Mouse (Mus musculus): ENCODE results near the gene Zfp266.

Zfp266 gene

DNA sequence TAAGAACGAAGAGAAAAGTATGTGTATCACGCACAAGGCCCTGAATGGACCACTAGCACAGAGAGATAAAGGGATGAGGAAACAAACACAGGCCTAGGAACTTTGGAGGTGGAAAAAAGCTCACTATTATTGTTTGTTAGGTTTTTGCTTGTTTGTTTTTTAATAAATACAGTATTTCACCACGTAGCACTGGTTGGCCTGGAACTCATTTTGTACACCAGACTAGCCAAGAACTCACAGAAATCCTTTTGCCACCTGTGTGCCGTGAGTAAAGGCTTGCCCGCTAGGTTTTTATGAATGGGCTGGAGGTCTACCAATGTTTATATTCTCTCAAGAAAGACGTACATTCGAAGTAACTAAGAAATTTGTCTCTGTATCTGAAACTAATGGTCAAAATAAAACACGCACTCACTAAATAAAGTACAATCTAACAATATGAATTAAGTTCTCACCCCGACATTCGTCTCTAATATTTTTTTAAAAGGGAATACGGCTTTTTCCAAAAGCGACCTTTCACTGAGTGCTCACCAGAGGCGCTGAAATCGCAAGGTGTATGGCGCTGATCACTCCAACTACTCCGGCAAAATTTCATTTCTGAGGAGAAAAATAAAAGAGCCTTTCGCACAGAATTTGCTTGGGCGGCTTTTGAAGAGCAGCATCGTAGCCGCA, 29.2 kb downstream of the Zfp266 start:
- DNase-seq = no peak

DNA sequence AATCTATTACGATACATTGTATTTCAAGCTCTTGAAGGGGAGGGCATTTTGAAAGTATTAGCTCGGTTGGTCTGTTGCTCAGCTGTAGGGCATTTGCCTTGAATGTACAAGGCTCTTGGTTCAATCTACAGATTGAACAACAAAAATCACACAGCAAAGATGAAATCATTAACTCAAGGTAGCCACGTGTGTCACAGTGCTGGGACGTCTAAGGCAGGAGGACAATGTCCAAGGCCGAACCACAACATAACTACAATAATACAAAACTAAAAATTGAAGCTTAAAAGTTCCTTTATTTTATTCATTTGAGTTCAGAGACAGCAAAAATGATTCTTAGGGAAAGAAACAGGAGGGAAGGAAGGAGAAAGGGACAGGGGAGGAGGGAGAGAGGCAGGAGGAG, 31.7 kb downstream of the Zfp266 start:
- DNase-seq = no peak

DNA sequence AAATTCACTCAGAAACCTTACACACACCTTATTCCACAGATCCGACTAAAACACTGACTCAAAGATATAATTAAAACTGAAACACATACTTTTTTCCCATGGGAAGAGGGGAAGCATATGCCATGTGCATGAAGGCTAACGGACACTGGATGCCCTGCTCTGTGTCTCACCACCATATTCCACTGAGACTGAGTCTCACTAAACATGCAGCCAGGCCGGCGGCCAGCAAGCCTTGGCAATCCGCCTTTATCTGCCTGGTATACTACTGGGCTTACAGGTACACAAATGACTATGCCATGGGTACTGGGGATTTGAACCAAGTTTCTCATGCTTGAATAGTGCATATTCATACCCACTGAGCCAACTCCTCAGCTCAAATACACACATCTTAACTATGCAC, 41.8 kb downstream of the Zfp266 start:
- peak; percentile 8 for DNase-seq

DNA sequence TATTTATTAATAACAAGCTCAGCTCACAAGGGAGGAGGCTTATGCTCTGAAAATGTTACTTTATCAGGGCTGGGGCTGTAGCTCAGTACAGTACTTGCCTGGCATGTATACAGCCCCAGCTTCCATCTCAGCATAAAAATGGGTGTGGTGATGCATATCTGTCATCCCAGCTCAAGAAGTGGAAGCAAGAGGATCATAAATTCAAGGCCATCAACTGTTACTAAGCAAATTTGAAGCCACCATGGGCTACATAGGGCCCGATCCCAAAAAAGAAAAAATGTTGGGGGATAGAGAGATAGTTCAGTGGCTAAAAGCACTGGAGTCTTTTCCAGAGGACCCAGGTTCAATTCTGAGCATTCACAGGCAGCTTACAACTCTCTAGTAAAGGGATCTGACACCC, 44.6 kb downstream of the Zfp266 start:
- DNase-seq = no peak

DNA sequence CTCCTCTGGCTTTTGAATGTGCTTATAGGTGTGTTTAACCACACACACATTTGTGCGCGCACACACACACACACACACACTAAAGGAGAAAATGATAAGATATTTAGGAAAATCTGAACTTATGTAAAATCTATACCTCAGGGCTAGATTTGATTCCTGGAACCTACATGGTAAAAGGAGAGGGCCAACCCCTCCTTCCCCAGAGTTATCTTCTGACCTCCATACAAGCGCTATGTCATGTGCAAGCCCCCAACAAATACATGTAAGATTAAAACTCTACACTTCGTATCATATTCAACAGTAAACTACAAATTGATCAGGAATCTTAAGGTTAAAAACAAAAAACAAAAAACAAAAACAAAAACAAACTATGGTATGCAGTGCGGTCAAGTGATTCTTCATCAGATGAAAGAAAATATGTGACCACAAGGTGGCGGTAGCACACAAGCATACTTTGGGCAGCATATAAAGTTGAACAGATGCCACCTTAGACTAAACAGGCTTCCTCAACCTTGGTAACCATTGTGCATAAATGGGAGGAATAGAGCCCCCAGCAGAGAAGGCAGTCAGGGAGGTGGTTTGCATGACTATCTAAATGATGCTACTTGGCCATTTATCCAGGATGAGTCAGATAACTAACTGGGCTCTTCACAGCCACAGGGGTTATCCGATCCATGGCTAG, 54.3 kb downstream of the Zfp266 start:
- DNase-seq = peak; percentile 60

DNA sequence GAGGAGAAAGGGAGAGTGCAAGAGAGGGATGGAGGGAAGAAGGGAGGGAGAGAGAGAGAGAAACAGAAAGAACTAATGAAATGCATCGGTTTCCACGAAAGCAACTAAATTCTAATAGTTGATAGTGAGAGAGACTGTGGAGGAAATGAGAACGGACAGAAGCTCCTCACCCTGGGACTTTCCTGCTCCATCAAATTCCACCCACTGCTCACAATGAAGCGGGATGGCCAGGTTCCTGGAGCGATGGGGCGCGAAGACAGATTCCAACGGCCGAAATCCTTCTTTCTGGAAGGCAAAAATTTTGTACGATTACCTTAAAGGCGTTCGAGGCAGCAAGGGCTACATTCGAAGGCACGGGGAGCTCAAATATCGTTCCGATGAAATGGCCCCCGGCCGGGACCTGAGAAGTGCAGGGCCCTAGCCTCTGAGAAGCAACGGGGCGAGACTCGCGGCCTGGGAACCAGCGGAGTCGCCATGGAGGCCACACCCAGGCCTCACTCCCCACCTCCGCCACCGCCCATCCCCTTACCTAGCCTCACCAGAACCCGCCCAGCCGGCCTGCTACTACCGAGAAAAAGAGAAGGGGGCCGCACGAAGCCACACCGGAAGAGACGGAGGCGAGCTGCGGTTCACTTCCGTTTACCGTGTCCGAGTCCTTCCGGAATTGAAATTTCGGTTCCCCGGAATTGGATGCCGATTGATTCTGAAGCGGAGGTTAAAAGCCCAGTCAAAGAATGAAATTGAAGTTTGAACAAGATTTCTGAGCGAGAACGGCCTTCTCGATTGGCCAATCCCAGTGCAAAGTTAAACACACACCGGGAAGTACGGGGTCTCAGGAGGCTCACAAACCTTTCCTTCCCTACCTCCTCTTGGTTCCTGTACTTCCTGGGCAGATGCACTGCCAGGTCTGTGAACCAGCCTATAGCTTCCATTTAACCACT, 61.6 kb downstream of the Zfp266 start, which contains the start of gene Zfp26:
Zfp26 (minus strand) TSS at position 786 of the 941 bp plus-strand sequence.
- DNase-seq = peak; percentile 70

DNA sequence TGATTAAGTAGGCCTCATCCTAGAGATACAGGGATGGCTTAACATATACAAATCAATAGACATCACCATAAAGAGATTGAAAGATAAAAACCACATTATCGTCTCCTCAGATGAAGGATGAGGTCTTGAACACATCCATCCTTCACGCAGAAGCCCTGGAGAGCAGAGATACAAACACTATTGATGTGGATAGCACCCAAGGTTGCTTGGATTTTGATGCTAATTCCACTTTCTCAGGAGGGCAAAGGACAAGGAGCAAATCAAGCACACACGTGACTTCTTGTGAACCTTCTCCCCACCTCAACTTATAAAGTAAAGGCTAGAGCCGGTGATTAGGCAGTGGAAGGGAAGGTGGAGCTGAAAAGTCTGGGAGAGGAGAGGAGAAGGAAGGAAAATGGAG, 67.6 kb downstream of the Zfp266 start:
- DNase-seq = no peak

DNA sequence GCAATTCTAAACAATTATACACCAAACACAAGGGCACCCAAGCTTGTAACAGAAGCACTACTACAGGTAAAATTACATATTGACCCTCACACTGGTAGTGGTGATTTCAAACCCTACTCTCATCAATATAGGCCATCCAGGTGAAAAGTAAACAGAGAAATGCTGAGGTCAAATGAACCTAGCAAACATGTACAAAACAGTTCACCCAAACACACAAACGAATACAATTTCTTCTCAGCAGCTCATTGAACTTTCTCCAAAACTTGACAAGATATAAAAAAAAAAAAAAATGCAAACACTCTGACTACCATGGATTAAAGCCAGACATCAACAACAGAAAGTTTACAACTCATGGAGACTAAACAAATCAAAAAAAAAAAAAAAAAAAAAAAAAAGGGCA, 69.7 kb downstream of the Zfp266 start:
- no peak for DNase-seq
